Mouse (Mus musculus): ENCODE data around the gene Snd1. TPM values are rescaled to one million over a fixed set of nuclear protein-coding genes. Genes with fewer than 3 reads are reported as not detected.

The Snd1 gene
- 110 and 115 TPM in 2 replicates for polyA plus RNA-seq (2016; fragmentation: Nextera tagmentation; extraction: Ambion mirVana)

DNA sequence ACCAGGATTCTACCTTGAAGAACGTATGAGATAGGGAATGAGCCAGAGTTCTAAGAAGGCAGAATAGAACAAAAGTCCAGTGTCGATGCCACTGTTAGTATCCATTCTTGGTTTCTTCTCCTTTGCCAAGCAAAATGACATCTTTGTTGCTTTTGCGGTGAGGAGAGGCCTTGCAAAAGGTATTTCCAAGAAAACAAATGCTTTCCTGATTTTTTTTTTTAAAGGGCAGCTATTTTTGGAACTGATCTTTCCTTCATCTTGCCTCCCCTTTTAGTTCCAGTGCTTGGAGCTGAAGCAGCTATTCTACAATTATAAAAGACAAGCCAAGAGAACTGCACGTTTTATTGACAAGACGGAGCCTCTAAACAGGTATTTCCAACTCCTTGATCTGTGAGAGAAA lies at the start of gene Snd1:
Snd1 (plus strand) TSS at position 301 of the 400 bp plus-strand sequence.
- no peak within 1 kb of the TSS for H3K27ac ChIP-seq
- H3K4me3 ChIP-seq: no peak within 1 kb of the TSS
- peaks cover 9% of the 10 kb centered on the region for H3K4me1 ChIP-seq
- 84% methylated on average over 5 of the region's 5 CpGs for WGBS
- no peak for DNase-seq (ENCODE audit: extremely low spot score, low spot score)
- no peaks in the 10 kb centered on the region for H3K27me3 ChIP-seq (ENCODE audit: poor library complexity, severe bottlenecking)
- H3K9me3 ChIP-seq: no peaks in the 10 kb centered on the region
- no peaks in the 10 kb centered on the region for H3K36me3 ChIP-seq (replicated peaks)

DNA sequence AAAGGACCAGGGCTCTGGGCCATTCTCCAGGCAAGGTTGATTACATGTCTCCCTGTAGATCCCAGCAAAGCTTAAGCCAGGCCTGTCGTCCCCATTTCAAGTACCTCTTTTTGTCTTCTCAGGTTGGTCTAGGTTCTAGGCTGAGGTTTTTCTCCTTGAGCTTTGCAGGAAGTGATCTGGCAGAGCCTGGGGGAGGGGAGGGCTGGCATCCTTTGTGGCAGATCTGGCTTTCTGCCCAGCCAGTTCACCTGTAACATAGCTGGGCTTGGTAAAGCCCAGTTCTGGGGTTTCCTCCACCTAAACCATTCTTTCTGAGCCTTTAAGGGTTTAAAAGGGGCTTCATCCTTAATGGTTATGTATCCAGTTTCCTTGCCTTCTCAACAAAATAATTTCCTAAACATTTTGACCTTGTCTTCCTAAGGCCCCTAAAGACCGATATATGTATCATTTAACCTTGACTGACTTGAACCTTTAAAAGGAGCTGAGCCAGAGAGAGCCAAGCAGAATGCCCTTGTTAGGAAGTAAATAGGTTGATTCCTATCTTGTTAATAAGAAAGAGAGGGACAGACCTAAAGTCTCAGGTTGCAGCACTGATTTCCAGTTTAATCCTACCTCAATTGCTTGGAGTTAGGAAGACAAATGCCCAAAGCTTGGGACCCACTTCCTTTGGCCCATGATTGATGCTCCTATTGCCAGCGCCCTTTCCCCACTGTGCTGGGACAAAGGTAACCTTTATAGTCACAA lies 47.7 kb upstream of the Snd1 start, which contains the start of gene Fscn3:
Fscn3 (plus strand) TSS at position 694 of the 744 bp plus-strand sequence.
- Histone ChIP-seq H3K4me1 (peaks cover 17% of the 10 kb centered on the region), H3K27me3 (ENCODE audit: poor library complexity, severe bottlenecking) (no peaks in the 10 kb centered on the region), H3K27ac (no peak within 1 kb of the TSS), H3K9me3 (no peaks in the 10 kb centered on the region), H3K36me3 (replicated peaks) (peaks cover 26% of the 10 kb centered on the region), H3K4me3 (no peak within 1 kb of the TSS)
- WGBS: 79% methylated on average over 3 of the region's 3 CpGs
- DNase-seq (ENCODE audit: extremely low spot score, low spot score): no peak

DNA sequence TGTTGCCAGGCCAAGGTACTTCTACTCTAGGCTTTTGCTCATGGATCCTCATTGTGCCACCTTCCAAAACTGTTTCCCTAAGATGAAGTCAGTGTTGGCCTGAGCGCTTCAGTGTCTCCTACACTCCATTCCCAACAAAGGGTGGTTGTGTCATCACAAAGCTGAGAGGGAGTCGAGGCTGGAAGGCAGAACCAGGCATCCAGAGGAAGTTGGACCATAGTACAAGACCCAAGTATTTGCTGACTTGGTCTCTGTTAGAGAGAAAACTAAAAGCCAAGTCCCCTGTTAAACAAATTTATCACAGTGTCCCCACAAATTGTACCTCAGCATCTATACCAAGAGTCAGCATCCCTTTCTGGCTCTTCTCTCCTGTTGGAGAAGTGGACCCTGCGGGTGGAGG lies 46.6 kb upstream of the Snd1 start, which contains the start of gene Gcc1:
Gcc1 (minus strand) TSS at position 101 of the 400 bp plus-strand sequence.
- Histone ChIP-seq H3K27me3 (ENCODE audit: poor library complexity, severe bottlenecking) (no peaks in the 10 kb centered on the region), H3K4me1 (peaks cover 13% of the 10 kb centered on the region), H3K36me3 (replicated peaks) (peaks cover 26% of the 10 kb centered on the region), H3K4me3 (no peak within 1 kb of the TSS), H3K27ac (no peak within 1 kb of the TSS), H3K9me3 (no peaks in the 10 kb centered on the region)
- WGBS: 92% methylated on average over 3 of the region's 3 CpGs
- no peak for DNase-seq (ENCODE audit: extremely low spot score, low spot score)

DNA sequence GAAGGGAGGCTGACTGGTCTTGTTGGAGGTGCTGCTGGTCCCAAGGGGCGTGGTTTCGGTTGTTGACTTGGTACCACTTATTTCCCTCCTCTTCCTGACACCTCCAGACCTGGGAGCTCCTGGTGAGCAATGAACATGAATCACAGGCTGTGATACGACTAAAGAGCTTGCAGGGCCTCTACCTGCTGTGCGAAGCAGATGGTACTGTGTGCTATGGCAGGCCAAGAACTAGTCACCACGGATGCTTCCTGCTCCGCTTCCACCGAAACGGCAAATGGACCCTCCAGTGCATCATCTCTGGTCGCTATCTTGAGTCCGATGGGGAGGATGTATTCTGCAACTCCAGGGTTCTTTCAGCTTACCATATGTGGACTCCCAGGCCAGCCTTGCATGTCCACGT lies 45.1 kb upstream of the Snd1 start:
- no peaks in the 10 kb centered on the region for H3K27me3 ChIP-seq (ENCODE audit: poor library complexity, severe bottlenecking)
- no peak overlapping the region for H3K4me3 ChIP-seq
- no peaks in the 10 kb centered on the region for H3K9me3 ChIP-seq
- 92% methylated on average over 11 of the region's 11 CpGs for WGBS
- DNase-seq (ENCODE audit: extremely low spot score, low spot score): no peak
- H3K4me1 ChIP-seq: peaks cover 3% of the 10 kb centered on the region
- H3K27ac ChIP-seq: no peak overlapping the region
- peaks cover 23% of the 10 kb centered on the region for H3K36me3 ChIP-seq (replicated peaks)

DNA sequence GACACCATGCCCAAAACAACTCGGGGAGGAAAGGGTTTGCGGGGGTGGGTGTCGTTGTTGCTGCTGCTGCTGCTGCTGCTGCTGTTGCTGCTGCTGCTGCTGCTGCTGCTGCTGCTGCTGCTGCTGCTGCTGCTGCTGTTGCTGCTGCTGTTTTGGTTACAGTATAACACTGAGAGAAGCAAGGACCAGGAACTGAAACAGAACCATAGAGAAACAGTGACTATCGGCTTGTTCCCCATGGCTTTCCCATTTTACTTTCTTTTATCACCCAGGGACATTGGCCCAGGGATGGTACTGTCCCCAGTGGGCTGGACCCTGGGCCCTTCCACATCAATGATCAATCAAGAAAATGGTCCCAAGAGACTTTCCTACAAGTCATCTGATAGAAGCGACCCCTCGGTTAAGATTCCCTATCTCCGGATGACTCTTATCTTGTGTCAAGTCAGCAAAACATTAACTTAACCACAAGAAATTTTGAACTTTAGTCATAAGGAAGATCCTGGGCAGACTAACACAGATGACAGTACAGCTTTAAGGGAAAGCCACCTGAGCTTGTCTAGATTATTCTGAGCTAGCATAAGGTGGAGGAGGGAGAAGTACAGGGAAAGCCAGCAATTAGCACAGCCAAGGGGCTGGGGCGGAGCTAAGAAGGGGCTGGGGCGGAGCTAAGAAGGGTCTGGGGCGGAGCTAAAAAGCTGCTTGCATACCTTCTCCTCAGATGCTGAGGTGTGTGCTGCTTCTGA lies 44.0 kb upstream of the Snd1 start:
- no peak overlapping the region for H3K27ac ChIP-seq
- no peaks in the 10 kb centered on the region for H3K27me3 ChIP-seq (ENCODE audit: poor library complexity, severe bottlenecking)
- H3K9me3 ChIP-seq: no peaks in the 10 kb centered on the region
- no peaks in the 10 kb centered on the region for H3K4me1 ChIP-seq
- WGBS: 87% methylated on average over 10 of the region's 10 CpGs
- no peak for DNase-seq (ENCODE audit: extremely low spot score, low spot score)
- H3K4me3 ChIP-seq: no peak overlapping the region
- H3K36me3 ChIP-seq (replicated peaks): peaks cover 12% of the 10 kb centered on the region

DNA sequence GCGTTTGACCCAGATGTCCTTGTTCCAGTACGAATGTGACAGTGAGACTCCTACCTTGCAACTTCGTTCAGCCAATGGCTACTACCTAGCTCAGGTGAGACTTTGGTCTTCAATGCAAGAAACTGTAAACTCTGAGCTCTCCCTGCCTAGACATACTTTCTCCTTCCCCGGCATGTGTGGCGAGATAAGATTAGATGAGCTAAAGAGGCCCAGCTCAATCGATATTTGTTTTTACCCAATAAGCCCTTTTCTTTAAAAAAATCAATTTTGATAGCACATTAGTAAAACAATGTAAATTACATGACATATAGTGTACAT lies 43.4 kb upstream of the Snd1 start:
- Histone ChIP-seq H3K4me3 (no peak overlapping the region), H3K4me1 (no peaks in the 10 kb centered on the region), H3K36me3 (replicated peaks) (peaks cover 7% of the 10 kb centered on the region), H3K27me3 (ENCODE audit: poor library complexity, severe bottlenecking) (no peaks in the 10 kb centered on the region), H3K27ac (no peak overlapping the region), H3K9me3 (no peaks in the 10 kb centered on the region)
- 82% methylated on average over 6 of the region's 6 CpGs for WGBS
- no peak for DNase-seq (ENCODE audit: extremely low spot score, low spot score)

DNA sequence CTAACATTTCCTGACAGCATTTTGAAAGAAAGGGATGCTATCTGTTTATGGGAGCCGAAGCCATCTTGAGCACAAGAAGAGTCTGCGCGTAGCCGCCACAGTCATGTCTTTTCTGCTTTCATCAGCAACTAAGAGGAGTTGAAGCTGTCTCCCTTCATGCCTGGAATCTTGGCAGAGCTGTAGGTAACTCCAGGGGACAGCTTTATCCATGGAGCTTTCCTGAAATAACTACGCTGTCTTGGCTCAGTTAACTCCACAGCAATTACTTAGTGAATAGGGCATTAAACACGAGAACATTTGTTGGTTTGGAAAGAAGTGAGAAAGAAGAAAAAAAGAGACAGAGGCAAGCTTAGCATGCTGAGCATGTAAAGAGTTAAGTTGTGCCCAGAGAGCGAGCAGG lies 27.0 kb upstream of the Snd1 start:
- no peak for DNase-seq (ENCODE audit: extremely low spot score, low spot score)
- Histone ChIP-seq H3K27ac (no peak overlapping the region), H3K4me3 (no peak overlapping the region), H3K27me3 (ENCODE audit: poor library complexity, severe bottlenecking) (peaks cover 40% of the 10 kb centered on the region), H3K36me3 (replicated peaks) (no peaks in the 10 kb centered on the region), H3K9me3 (no peaks in the 10 kb centered on the region), H3K4me1 (0 out of 2 replicates have a peak, but pooled peaks cover 4% of the 10 kb centered on the region)
- WGBS: 85% methylated on average over 7 of the region's 7 CpGs

DNA sequence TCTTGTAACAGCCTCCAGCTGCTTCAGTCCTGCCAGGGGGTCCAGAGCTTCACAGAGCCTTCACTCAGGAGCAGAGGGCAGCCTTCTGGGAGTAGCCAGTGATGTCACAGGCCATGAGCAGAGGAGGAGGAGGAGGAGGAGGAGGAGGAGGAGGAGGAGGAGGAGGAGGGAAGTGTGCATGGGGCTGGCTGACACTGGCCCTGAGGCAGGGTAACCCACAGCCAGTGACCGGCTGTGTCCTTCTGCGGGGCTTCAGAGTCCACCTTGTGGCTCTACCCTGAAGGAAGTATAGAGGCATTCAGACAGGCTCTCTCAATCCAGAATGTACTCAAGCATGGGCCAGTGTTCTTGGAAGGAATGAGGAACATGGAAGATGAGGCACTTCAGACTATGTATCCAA lies 25.7 kb upstream of the Snd1 start, which contains the start of gene Pax4:
Pax4 (minus strand) TSS at position 101 of the 400 bp plus-strand sequence.
- H3K9me3 ChIP-seq: no peaks in the 10 kb centered on the region
- WGBS: 83% methylated on average over 2 of the region's 2 CpGs

DNA sequence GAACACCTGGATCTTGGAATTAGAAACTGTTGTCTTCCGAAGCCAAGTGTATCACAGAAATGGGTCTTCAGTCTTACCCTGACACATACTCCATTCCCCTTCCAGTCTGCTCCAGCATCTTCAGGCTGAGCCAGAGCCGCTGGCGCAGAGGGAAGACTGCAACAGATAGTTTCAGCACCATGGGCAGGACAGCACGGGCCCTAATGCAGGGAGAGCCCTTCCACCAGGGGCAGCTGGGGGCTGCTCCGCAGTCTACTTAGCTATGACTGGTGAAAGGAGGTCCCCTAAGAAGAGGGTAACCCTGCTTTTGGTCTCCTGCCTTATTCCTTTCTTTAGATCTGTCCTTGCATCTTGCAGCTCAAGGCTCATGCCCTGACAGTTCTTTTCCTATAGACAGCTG lies 24.5 kb upstream of the Snd1 start:
- no peaks in the 10 kb centered on the region for H3K36me3 ChIP-seq (replicated peaks)
- 12% methylated on average over 5 of the region's 5 CpGs for WGBS
- peaks cover 53% of the 10 kb centered on the region for H3K27me3 ChIP-seq (ENCODE audit: poor library complexity, severe bottlenecking)
- H3K9me3 ChIP-seq: no peaks in the 10 kb centered on the region
- H3K27ac ChIP-seq: no peak overlapping the region
- H3K4me1 ChIP-seq: 0 out of 2 replicates have a peak, but pooled peaks cover 4% of the 10 kb centered on the region
- H3K4me3 ChIP-seq: no peak overlapping the region
- no peak for DNase-seq (ENCODE audit: extremely low spot score, low spot score)

More for the DNA sequence above, 25.7 kb upstream of the Snd1 start, which contains the start of gene Pax4:
- Histone ChIP-seq H3K4me3 (no peak within 1 kb of the TSS), H3K4me1 (0 out of 2 replicates have a peak, but pooled peaks cover 4% of the 10 kb centered on the region), H3K27ac (no peak within 1 kb of the TSS), H3K27me3 (ENCODE audit: poor library complexity, severe bottlenecking) (peaks cover 51% of the 10 kb centered on the region), H3K36me3 (replicated peaks) (no peaks in the 10 kb centered on the region)
- DNase-seq (ENCODE audit: extremely low spot score, low spot score): no peak

DNA sequence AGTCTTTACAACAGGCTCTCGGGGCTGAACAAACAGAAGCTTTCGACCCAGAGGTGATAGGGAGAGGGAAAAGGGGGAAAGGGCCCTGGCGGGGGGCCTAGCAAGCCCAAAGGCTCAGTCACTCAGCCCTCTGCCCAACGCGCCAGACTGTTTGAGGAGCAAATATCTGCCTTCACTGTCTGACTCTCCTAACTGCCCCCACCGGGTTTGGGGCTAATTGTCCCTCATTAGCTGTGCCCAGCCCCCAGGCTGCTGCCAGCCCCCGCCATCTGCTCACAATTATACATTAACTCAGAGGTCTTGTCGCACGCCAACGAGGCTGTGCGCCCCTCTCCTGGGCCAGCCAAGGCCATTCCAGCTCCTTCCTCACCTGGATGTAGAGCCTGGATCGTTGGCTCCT lies 24.0 kb upstream of the Snd1 start:
- no peaks in the 10 kb centered on the region for H3K36me3 ChIP-seq (replicated peaks)
- DNase-seq (ENCODE audit: extremely low spot score, low spot score): no peak
- 3% methylated on average over 12 of the region's 12 CpGs for WGBS
- peaks cover 53% of the 10 kb centered on the region for H3K27me3 ChIP-seq (ENCODE audit: poor library complexity, severe bottlenecking)
- no peak overlapping the region for H3K27ac ChIP-seq
- 0 out of 2 replicates have a peak, but pooled peaks cover 4% of the 10 kb centered on the region for H3K4me1 ChIP-seq
- no peak overlapping the region for H3K4me3 ChIP-seq
- no peaks in the 10 kb centered on the region for H3K9me3 ChIP-seq

DNA sequence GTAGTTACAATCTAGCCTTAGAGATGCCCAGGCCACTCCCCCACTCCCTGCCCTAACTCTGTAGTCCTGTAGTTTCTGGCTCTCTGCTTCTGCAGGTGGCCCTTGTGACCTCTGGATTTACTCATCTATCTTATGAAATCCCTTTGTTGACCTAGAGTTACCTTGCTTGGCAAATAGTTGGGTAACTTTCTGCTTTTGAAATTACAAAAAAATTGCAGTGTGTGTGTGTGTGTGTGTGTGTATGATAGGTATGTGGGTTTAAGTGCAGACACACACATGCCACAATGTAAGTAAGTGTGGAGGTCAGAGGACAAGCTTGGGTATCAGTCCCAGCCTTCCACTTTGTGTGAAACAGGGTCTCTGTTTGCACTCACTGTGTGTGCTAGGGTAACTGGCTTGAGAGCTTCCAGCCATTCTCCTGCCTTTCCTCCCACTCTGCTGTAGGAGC lies 15.7 kb upstream of the Snd1 start:
- no peaks in the 10 kb centered on the region for H3K36me3 ChIP-seq (replicated peaks)
- no peak for DNase-seq (ENCODE audit: extremely low spot score, low spot score)
- H3K27me3 ChIP-seq (ENCODE audit: poor library complexity, severe bottlenecking): peaks cover 2% of the 10 kb centered on the region; the same call in 1 of the 2 replicates
- H3K4me3 ChIP-seq: no peak overlapping the region
- no peaks in the 10 kb centered on the region for H3K4me1 ChIP-seq
- H3K27ac ChIP-seq: no peak overlapping the region
- H3K9me3 ChIP-seq: no peaks in the 10 kb centered on the region

DNA sequence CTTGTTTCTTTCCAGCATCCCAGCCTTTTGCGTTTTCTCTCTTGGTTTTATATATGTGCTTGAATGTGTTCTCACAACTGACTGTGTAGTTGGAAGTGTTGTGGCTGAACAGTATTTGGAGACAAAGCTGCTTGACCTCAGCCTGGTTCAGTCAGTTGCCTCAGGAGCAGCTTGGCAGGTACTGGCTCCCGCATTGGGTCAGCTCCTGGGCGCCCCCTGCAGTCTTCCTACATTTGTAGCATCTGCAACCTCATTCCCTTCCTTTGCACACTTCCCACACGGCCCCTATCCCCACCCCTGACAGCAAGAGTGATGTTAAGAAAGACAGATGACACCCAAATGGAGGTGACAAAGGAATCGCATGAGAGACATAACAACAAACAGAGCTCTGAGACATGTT lies 14.4 kb upstream of the Snd1 start:
- Histone ChIP-seq H3K9me3 (no peaks in the 10 kb centered on the region), H3K27me3 (ENCODE audit: poor library complexity, severe bottlenecking) (no peaks in the 10 kb centered on the region), H3K4me1 (no peaks in the 10 kb centered on the region), H3K36me3 (replicated peaks) (no peaks in the 10 kb centered on the region), H3K27ac (no peak overlapping the region), H3K4me3 (no peak overlapping the region)
- WGBS: 12% methylated on average over 5 of the region's 5 CpGs
- peak; percentile 36 for DNase-seq (ENCODE audit: extremely low spot score, low spot score)

DNA sequence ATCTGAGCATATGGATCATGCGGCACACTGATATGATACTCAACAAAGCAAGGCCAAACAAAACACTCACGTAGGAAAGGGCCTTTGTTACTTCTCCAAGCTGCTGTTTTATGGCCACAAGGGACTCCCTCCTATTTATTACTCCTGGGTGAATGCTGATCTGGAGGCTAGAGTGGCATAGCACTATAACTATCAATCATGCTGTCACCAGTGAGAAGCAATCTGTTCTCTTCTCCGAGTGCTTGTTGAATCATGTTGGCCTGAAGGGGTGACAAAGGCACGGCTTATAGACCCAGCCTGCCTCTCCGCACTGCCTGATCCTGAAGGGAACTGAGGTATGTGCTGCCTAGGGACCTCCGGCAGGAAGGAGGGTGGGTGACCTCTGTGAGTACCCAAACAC lies 10.3 kb upstream of the Snd1 start:
- H3K4me1 ChIP-seq: no peaks in the 10 kb centered on the region
- H3K27me3 ChIP-seq (ENCODE audit: poor library complexity, severe bottlenecking): no peaks in the 10 kb centered on the region
- H3K27ac ChIP-seq: no peak overlapping the region
- H3K36me3 ChIP-seq (replicated peaks): no peaks in the 10 kb centered on the region
- 79% methylated on average over 6 of the region's 6 CpGs for WGBS
- DNase-seq (ENCODE audit: extremely low spot score, low spot score): no peak
- no peaks in the 10 kb centered on the region for H3K9me3 ChIP-seq
- H3K4me3 ChIP-seq: no peak overlapping the region
